Mouse (Mus musculus) limb, embryonic 10.5 days (tissue): ENCODE measurements around the gene Plekhh3. TPM values are rescaled to one million over a fixed set of nuclear protein-coding genes. Genes with fewer than 3 reads are reported as not detected.

Experiments
- DNase-seq: peaks from one replicate; pipeline ENCODE4 v3.0.0-alpha.2; 2017; ENCODE audit warnings: low spot score
- H3K27ac ChIP-seq: fragments of 300-500 bp; sonication (generic); 2 replicates; pipeline ENCODE4 v1.5.1; 2016; ENCODE audit warnings: mild to moderate bottlenecking
- H3K27me3 ChIP-seq: fragments of 300-500 bp; sonication (generic); 2 replicates; pipeline ENCODE4 v1.6.1; 2016; ENCODE audit warnings: low read depth, mild to moderate bottlenecking; ENCODE audit not compliant: poor library complexity, severe bottlenecking
- H3K36me3 ChIP-seq: fragments of 300-500 bp; sonication (generic); 2 replicates; pipeline ENCODE4 v1.6.1; 2016; ENCODE audit warnings: mild to moderate bottlenecking, moderate library complexity
- H3K4me1 ChIP-seq: fragments of 300-500 bp; sonication (generic); 2 replicates; pipeline ENCODE4 v1.6.1; 2016
- H3K4me3 ChIP-seq: fragments of 300-500 bp; sonication (generic); 2 replicates; pipeline ENCODE4 v1.5.1; 2016; ENCODE audit warnings: mild to moderate bottlenecking, moderate library complexity
- H3K9me3 ChIP-seq: fragments of 300-500 bp; sonication (generic); replicated peaks from 2 replicates; pipeline ENCODE4 v1.6.1; 2016; ENCODE audit warnings: mild to moderate bottlenecking
- WGBS: fragments of 180-500 bp; shearing (Covaris S2); methylation state at CpG from one replicate; pipeline ENCODE4 v1.1.7; 2016; 5-methylcytosine and 5-hydroxymethylcytosine counted together
- polyA plus RNA-seq: library from polyadenylated mRNA; unstranded; fragments of >200 nt; fragmentation: Nextera tagmentation; extraction: Ambion mirVana; gene quantifications from 2 replicates; pipeline ENCODE4 v1.2.1, GENCODE M21; 2016

Gene Plekhh3
- polyA plus RNA-seq, 1 experiment from 2014 or later = 3.0 TPM

GRCm38 (mm10) chr11:101192646-101193045 is 21.5 kb upstream of the Plekhh3 start:
- DNase-seq = no peak
- H3K9me3 ChIP-seq = no peaks in the 10 kb centered on the region
- WGBS = 95% methylated on average over 6 of the region's 6 CpGs
- peaks cover 44% of the 10 kb centered on the region for H3K36me3 ChIP-seq
- peaks cover 30% of the 10 kb centered on the region for H3K4me1 ChIP-seq
- H3K4me3 ChIP-seq = no peak overlapping the region
- no peak overlapping the region for H3K27ac ChIP-seq
- no peaks in the 10 kb centered on the region for H3K27me3 ChIP-seq

- Histone ChIP-seq H3K36me3 (peaks cover 37% of the 10 kb centered on the region), H3K9me3 (no peaks in the 10 kb centered on the region), H3K4me1 (peaks cover 30% of the 10 kb centered on the region), H3K4me3 (no peak overlapping the region), H3K27ac (no peak overlapping the region), H3K27me3 (no peaks in the 10 kb centered on the region)
- DNase-seq = no peak
- WGBS = 85% methylated on average over 4 of the region's 4 CpGs
These were observed 20.8 kb upstream of the Plekhh3 start for GRCm38 (mm10) chr11:101191919-101192470.

- no peak overlapping the region for H3K4me3 ChIP-seq
- 51% methylated on average over 17 of the region's 17 CpGs for WGBS
These were observed 20.1 kb upstream of the Plekhh3 start for GRCm38 (mm10) chr11:101190913-101191907.

DNA sequence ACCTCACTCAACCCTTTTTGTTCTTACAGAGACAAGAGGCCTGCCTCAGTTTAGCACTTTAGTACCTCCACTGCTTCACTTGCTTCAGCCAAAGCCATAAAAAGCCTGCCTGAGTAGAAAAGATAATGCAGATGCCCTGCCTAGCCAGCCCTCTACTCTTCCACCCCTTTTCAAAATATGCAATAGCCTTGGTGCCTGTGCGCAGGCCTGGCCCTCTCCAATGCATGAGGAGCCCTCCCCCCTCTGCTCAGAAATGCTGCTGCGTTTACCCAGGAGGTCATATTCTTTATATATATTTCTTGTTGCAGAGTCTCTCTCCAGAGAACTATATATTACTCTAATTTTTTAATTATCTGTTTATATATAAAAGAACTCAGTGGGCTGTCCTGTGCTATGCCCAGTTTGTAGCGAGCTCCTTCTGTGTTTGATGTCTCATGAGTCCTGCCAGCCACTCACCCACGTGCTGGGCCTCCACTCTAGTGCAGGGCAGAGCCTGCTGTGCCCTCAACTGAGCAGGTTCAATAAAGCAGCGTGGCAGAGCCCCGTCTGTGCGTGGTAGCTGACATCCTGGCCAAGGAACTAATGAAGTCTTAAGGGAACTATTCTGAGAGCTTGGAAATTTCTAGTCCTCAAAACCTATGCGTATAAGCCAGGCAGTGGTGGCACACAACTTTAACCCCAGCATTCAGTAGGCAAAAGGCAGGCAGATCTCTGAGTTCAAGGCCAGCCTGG is 19.2 kb upstream of the Plekhh3 start:
- Histone ChIP-seq H3K27me3 (no peaks in the 10 kb centered on the region), H3K4me1 (peaks cover 30% of the 10 kb centered on the region), H3K4me3 (no peak overlapping the region), H3K9me3 (no peaks in the 10 kb centered on the region), H3K36me3 (peaks cover 21% of the 10 kb centered on the region), H3K27ac (peak overlapping the region; percentile 66)
- 43% methylated on average over 8 of the region's 8 CpGs for WGBS
- DNase-seq = no peak

More at GRCm38 (mm10) chr11:101190913-101191907, 20.1 kb upstream of the Plekhh3 start:
- Histone ChIP-seq H3K4me1 (peaks cover 30% of the 10 kb centered on the region), H3K9me3 (no peaks in the 10 kb centered on the region), H3K36me3 (peaks cover 29% of the 10 kb centered on the region), H3K27me3 (no peaks in the 10 kb centered on the region), H3K27ac (peak overlapping the region; percentile 66)
- no peak for DNase-seq

DNA sequence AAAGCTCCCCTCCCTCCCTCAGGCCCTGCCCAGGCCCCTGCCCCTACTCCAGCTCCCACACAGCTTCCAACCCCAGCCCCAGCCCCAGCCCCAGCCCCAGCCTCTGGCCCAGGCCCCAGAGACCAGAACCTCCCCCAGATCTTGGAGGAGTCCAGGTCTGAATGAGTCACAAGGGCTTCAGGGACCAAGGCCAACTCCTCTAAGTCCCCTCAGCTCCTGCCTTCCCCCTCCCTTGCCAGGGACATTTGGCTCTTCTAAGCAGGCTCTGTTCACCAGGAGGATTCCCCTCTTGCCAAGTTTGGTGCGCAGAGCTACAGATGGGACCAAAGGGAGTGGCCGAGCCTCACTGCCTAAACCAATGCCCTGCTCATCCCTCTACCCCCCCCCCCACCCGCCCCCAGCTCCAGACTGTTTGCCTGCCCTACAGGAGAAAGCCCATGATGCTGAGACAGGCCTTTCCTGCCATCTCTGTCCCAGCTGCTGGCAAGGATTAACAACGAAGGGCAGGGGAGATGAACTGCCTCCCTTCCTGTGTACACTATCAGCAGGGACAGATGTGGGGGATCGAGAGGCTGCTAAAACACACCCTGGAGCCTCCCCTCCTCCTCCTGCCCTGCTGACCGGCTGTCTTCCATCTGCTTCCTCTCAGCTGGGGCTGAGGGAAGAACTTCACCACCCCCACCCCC is 18.5 kb upstream of the Plekhh3 start:
- H3K36me3 ChIP-seq = peaks cover 13% of the 10 kb centered on the region
- H3K9me3 ChIP-seq = no peaks in the 10 kb centered on the region
- WGBS = 9% methylated on average over 6 of the region's 6 CpGs
- no peak overlapping the region for H3K4me3 ChIP-seq
- H3K27ac ChIP-seq = peak overlapping the region; percentile 66
- H3K27me3 ChIP-seq = no peaks in the 10 kb centered on the region
- no peak for DNase-seq
- peaks cover 30% of the 10 kb centered on the region for H3K4me1 ChIP-seq

GRCm38 (mm10) chr11:101188166-101188805 is 17.1 kb upstream of the Plekhh3 start:
- H3K27ac ChIP-seq = no peak overlapping the region
- H3K36me3 ChIP-seq = peaks cover 7% of the 10 kb centered on the region; the same call in 1 of the 2 replicates
- 84% methylated on average over 11 of the region's 11 CpGs for WGBS
- no peaks in the 10 kb centered on the region for H3K9me3 ChIP-seq
- no peak overlapping the region for H3K4me3 ChIP-seq
- peaks cover 30% of the 10 kb centered on the region for H3K4me1 ChIP-seq
- H3K27me3 ChIP-seq = 0 out of 2 replicates have a peak, but pooled peaks cover 4% of the 10 kb centered on the region
- DNase-seq = no peak

GRCm38 (mm10) chr11:101187541-101187940 is 16.4 kb upstream of the Plekhh3 start:
- no peak overlapping the region for H3K4me3 ChIP-seq
- 94% methylated on average over 5 of the region's 5 CpGs for WGBS
- no peak for DNase-seq
- no peaks in the 10 kb centered on the region for H3K9me3 ChIP-seq
- H3K27ac ChIP-seq = no peak overlapping the region
- peaks cover 34% of the 10 kb centered on the region for H3K4me1 ChIP-seq
- H3K36me3 ChIP-seq = peaks cover 2% of the 10 kb centered on the region; the same call in 1 of the 2 replicates
- H3K27me3 ChIP-seq = peaks cover 12% of the 10 kb centered on the region; the same call in 1 of the 2 replicates

DNA sequence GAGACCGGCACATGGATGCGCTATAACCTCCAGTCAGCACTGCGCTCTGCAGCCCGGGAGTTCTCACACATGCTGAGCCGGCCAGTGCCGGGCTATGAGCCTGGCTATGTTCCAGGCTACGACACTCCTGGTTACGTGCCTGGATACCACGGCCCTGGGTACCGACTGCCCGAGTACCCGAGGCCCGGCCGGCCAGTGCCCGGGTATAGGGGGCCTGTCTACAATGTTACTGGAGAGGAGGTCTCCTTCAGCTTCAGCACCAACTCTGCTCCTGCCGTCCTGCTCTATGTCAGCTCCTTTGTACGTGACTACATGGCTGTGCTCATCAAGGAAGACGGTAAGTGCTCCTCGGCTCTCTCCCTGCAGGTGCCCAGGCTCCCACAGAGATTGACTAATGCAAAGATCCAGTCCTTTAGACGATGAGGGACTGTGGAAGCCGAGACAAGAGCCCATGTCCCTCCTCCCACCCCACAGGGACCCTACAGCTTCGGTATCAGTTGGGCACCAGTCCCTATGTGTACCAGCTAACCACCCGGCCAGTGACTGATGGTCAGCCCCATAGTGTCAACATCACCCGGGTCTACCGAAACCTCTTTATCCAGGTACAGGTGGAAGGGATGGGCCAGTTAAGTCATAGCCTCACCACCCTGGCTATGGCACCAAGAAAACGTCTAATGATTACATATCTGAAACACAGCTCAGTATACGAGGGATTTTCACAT is 15.5 kb upstream of the Plekhh3 start:
- H3K4me1 ChIP-seq = peaks cover 30% of the 10 kb centered on the region
- peaks cover 19% of the 10 kb centered on the region; the same call in 1 of the 2 replicates for H3K27me3 ChIP-seq
- no peak for DNase-seq
- H3K4me3 ChIP-seq = no peak overlapping the region
- H3K36me3 ChIP-seq = no peaks in the 10 kb centered on the region
- H3K9me3 ChIP-seq = no peaks in the 10 kb centered on the region
- 88% methylated on average over 27 of the region's 27 CpGs for WGBS
- no peak overlapping the region for H3K27ac ChIP-seq

GRCm38 (mm10) chr11:101185441-101185840 is 14.3 kb upstream of the Plekhh3 start:
- H3K36me3 ChIP-seq = no peaks in the 10 kb centered on the region
- DNase-seq = no peak
- WGBS = 93% methylated on average over 4 of the region's 4 CpGs
- H3K9me3 ChIP-seq = no peaks in the 10 kb centered on the region
- peaks cover 20% of the 10 kb centered on the region for H3K27me3 ChIP-seq
- H3K4me1 ChIP-seq = peaks cover 18% of the 10 kb centered on the region
- no peak overlapping the region for H3K4me3 ChIP-seq
- no peak overlapping the region for H3K27ac ChIP-seq

GRCm38 (mm10) chr11:101184984-101185383 is 13.8 kb upstream of the Plekhh3 start:
- peaks cover 24% of the 10 kb centered on the region for H3K27me3 ChIP-seq
- H3K9me3 ChIP-seq = no peaks in the 10 kb centered on the region
- H3K36me3 ChIP-seq = no peaks in the 10 kb centered on the region
- no peak overlapping the region for H3K4me3 ChIP-seq
- H3K4me1 ChIP-seq = peaks cover 13% of the 10 kb centered on the region
- no peak overlapping the region for H3K27ac ChIP-seq
- WGBS = 91% methylated on average over 12 of the region's 12 CpGs
- DNase-seq = no peak

DNA sequence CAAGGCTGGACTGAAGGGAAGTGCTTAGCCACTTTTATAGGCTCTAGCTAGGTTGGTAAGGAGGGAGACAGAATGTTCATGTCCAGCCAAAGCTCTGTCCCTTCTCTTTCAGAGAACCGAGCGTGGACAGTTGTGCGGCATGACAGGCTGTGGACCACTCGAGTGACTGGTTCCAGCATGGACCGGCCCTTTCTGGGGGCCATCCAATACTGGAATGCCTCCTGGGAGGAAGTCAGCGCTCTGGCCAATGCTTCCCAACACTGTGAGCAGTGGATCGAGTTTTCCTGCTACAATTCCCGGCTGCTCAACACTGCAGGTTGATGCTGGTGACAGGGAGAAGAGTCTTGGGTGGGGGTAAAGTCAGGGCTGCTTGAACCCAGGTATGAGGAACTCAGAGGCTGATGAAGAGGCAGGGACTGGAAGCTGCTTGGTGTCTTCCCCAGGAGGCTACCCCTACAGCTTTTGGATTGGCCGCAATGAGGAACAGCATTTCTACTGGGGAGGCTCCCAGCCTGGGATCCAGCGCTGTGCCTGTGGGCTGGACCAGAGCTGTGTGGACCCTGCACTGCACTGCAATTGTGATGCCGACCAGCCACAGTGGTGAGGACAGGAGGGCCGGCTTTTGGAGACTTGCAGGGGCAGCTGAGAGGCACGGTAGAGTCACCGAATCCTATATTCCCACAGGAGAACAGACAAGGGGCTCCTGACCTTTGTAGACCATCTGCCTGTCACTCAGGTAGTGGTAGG is 11.8 kb upstream of the Plekhh3 start:
- no peak for DNase-seq
- Histone ChIP-seq H3K4me1 (peaks cover 8% of the 10 kb centered on the region), H3K4me3 (no peak overlapping the region), H3K27ac (no peak overlapping the region), H3K27me3 (peaks cover 45% of the 10 kb centered on the region), H3K36me3 (no peaks in the 10 kb centered on the region), H3K9me3 (no peaks in the 10 kb centered on the region)
- whole genome bisulfite sequencing = 83% methylated on average over 14 of the region's 14 CpGs
